Mouse (Mus musculus): ENCODE data around the gene Pde9a.

The Pde9a gene

GRCm38 (mm10) chr17:31456723-31457567 is 70.9 kb downstream of the Pde9a start:
- in situ Hi-C loops (cut with MboI, MseI), result loop anchor here in 1 of 2 experiments (25.0 kb wide), 1 partner anchor 445 kb away; no protein-coding TSS in a partner anchor

GRCm38 (mm10) chr17:31460416-31460815 is 74.4 kb downstream of the Pde9a start:
- in situ Hi-C loops (cut with MboI, MseI), result loop anchor here in 1 of 2 experiments (25.0 kb wide), 1 partner anchor 448 kb away; no protein-coding TSS in a partner anchor

DNA sequence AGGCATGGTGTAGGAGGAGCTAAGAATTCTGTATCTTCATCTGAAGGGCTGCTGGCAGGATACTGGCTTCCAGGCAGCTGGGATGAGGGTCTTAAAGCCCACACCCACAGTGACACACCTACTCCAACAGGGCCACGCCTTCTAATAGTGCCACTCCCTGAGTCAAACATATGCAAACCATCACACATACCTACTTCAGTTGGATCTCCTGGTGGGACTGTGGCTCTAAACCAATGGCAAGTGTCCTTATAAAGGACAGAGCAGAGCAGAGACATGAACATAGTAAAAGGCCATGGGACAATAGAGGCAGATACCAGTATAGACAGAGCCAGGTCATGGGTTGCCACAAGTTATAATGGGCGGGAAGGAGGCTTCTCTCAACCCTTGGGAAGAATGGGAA is 76.5 kb downstream of the Pde9a start:
- in situ Hi-C loops (cut with MboI, MseI), result loop anchor here in 1 of 2 experiments (25.0 kb wide), 1 partner anchor 450 kb away; no protein-coding TSS in a partner anchor

DNA sequence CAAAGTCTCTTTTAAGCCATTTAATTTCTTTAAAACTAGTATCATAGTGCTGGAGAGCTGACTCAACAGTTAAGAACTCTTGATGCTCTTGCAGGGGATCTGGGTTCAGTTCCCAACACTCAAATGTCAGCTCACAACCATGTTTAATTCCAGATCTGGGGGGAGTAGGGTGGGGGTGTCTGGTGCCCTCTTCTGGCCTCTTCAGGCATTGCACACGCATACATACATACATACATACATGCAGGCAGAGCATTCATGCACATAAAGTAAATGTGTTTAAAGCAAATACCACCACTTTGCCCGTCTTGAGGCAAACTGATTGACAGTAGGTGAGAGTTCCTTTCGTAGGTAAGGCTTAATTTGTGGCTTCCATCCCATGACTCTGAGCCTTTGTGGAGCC is 80.8 kb downstream of the Pde9a start:
- in situ Hi-C loops (cut with MboI, MseI), result loop anchor here in 1 of 2 experiments (25.0 kb wide), 1 partner anchor 455 kb away; no protein-coding TSS in a partner anchor

- in situ Hi-C loops (cut with MboI, MseI), result loop anchor here in 1 of 2 experiments (25.0 kb wide), 1 partner anchor 456 kb away; no protein-coding TSS in a partner anchor
Observed at GRCm38 (mm10) chr17:31468496-31468895, 82.5 kb downstream of the Pde9a start.

GRCm38 (mm10) chr17:31470766-31471418 is 84.9 kb downstream of the Pde9a start:
- in situ Hi-C loops (cut with MboI, MseI), result loop anchor here in 1 of 2 experiments (10.0 to 25.0 kb wide), 2 partner anchors 106 to 459 kb away; no protein-coding TSS in a partner anchor

- in situ Hi-C loops (cut with MboI, MseI), result loop anchor here in 1 of 2 experiments (10.0 to 25.0 kb wide), 2 partner anchors 110 to 462 kb away; no protein-coding TSS in a partner anchor
Observed at GRCm38 (mm10) chr17:31474388-31474787, 88.4 kb downstream of the Pde9a start.

DNA sequence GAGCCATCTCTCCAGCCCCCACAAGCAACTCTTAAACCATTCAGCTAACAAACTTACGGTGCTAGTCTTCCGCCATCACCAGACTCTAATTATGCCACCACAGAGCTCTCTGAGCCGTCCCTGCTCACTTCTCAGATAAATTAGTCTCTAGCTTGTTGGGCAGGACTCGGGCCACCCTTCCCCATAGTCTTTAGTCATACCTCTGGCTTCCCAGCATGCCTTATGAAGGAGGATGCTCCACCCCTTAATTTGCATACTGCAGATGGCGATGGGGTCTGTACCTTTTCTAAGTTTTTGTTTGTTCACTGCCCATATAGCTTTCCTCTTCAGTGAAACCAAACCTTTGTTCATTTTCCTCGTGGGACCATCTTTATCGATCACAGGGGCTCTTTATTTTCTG is 92.6 kb downstream of the Pde9a start:
- in situ Hi-C loops (cut with MboI, MseI), result loop anchor here in 1 of 2 experiments (10.0 kb wide), 1 partner anchor 114 kb away; no protein-coding TSS in a partner anchor

- in situ Hi-C loops (cut with MboI, MseI), result loop anchor here in 1 of 2 experiments (10.0 kb wide), 1 partner anchor 114 kb away; no protein-coding TSS in a partner anchor
Observed at GRCm38 (mm10) chr17:31479108-31479844, 93.3 kb downstream of the Pde9a start.

- in situ Hi-C loops (cut with MboI, MseI), result no loop called here
Observed at GRCm38 (mm10) chr17:31486616-31487198, 100.7 kb downstream of the Pde9a start.

GRCm38 (mm10) chr17:31487433-31488060 is 101.5 kb downstream of the Pde9a start:
- in situ Hi-C loops (cut with MboI, MseI), result no loop called here

GRCm38 (mm10) chr17:31491355-31491754 is 105.3 kb downstream of the Pde9a start:
- in situ Hi-C loops (cut with MboI, MseI), result loop anchor here (5.0 kb wide), 2 partner anchors 114 to 164 kb away; no protein-coding TSS in a partner anchor

- in situ Hi-C loops (cut with MboI, MseI), result loop anchor here (5.0 kb wide), 2 partner anchors 115 to 165 kb away; no protein-coding TSS in a partner anchor
Observed at GRCm38 (mm10) chr17:31492416-31492815, 106.4 kb downstream of the Pde9a start.

DNA sequence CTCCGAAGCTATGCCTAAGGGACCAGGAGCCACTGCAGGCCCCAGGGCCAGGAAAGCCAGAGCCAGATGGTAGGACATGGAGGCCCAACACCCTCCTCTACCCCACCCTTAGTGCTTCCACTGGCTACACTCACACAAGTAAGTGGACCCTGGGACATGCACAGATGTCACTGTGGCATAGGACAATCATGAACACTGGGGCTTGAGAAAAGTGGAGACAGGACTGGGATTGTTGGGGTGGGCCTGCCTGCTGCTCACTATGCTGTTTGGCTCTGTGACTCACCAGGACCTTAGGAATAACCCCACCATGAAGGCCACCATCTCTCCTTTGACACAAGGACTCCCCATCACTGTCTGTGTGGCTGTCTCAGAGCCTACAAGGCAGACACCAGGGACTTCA is 109.0 kb downstream of the Pde9a start:
- in situ Hi-C loops (cut with MboI, MseI), result loop anchor here (5.0 kb wide), 2 partner anchors 118 to 168 kb away; no protein-coding TSS in a partner anchor

GRCm38 (mm10) chr17:31497726-31498125 is 111.7 kb downstream of the Pde9a start:
- in situ Hi-C loops (cut with MboI, MseI), result no loop called here

DNA sequence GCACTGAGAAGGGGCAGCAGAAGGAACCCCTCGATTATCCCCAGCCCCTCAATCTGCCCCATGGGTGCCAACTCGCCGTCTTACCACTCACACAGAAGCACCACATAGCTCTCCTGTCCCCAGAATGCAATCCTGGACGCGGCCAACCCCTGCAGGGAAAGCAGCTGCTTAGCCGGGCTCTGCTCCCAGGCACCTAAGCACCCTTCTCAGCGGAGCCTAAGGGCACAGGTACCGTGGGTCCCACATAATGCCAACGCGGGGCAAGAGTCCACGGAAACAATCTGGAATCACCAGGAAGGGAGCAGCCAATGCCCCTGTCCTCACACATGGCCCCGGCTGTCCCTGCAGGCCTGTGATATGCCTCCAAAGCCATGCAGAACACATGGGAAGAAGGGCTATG is 113.7 kb downstream of the Pde9a start:
- in situ Hi-C loops (cut with MboI, MseI), result no loop called here

GRCm38 (mm10) chr17:31500416-31500815 is 114.4 kb downstream of the Pde9a start:
- in situ Hi-C loops (cut with MboI, MseI), result no loop called here

DNA sequence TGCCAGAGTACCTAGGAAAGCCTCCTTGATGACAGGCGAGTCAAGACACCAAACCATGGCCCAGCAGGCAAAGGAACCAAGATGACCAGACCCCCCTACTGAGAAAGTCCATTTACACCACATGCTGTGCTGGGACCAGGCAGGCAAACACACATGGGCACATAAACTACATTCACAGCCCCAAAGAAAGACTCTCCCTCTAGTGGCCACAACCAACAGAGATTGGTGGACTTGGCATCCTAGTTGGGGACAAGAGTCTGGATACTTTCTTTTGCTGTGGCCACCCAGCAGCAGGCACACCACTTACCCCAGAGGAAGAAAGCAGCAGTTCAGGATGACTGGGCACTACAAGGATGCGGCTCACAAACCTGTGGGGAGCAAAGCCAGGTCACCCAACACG is 114.9 kb downstream of the Pde9a start:
- in situ Hi-C loops (cut with MboI, MseI), result no loop called here

DNA sequence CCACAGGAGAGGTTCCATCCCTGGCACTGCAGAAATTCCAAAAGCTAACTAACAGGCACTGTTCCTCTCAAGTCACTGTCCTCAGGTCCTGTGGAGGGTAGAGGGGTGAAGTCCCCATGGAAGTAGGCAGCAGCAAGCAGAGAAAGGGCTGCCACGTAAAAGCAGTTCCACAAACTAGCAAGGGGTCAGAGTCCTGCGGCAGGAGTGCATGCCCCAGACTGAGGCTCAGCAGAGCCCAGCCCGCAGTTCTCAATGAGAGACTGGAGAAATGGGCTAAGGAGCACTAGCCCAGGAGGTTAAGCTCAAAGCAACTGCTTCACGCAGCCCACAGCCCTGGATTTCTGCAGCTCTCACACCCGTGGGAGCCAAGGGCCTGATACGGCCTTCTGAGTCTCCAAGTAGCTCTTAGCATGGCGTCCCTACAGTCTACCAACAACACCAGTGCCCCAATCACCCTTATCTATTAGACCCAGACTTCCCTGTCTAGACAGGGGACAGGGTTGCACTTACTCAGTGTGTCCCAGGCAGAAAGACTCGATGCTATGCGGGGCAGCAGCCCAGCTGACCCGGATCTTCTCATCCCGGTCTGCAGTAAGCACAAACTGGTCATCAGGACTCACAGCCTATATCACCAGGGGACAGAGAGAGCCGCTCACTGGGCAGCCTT is 116.4 kb downstream of the Pde9a start:
- in situ Hi-C loops (cut with MboI, MseI), result no loop called here

GRCm38 (mm10) chr17:31503337-31503736 is 117.3 kb downstream of the Pde9a start:
- in situ Hi-C loops (cut with MboI, MseI), result no loop called here
